Mouse (Mus musculus) hematopoietic stem cell, adult 5-6 weeks (primary cell): ENCODE data around the gene Mbnl1. TPM values are rescaled to one million over a fixed set of nuclear protein-coding genes. Genes with fewer than 3 reads are reported as not detected.

ENCODE experiments used
- ATAC-seq, 2 experiments: fragments of 125-278 bp in 1 of 2; replicated peaks in 1 of 2; 2 replicates each; pipeline ENCODE4 v1.8.0; 2016 to 2017; ENCODE audit warnings: inconsistent platforms in 2 of 2, mild to moderate bottlenecking in 2 of 2, moderate number of reproducible peaks in 2 of 2, low read depth in 1 of 2, moderate TSS enrichment in 1 of 2; ENCODE audit not compliant: low FRiP score in 2 of 2, poor library complexity in 2 of 2, severe bottlenecking in 2 of 2, insufficient read depth in 1 of 2, low TSS enrichment in 1 of 2
- total RNA-seq: library from RNA; stranded (forward); fragments of 172-1452, 232-1000 nt; gene quantifications from 2 replicates; pipeline ENCODE4 v1.2.3, GENCODE M21; 2017

The Mbnl1 gene
- total RNA-seq, 1 experiment from 2014 or later: 750 TPM

- no peak for ATAC-seq
Measured at GRCm38 (mm10) chr3:60574849-60575524, 102.4 kb downstream of the Mbnl1 start.

- 0 out of 4 replicates have a peak, but pooled peaks of 1 of the 2 experiments have one; percentile 4 for ATAC-seq
Measured at GRCm38 (mm10) chr3:60575945-60576344, 103.3 kb downstream of the Mbnl1 start.

DNA sequence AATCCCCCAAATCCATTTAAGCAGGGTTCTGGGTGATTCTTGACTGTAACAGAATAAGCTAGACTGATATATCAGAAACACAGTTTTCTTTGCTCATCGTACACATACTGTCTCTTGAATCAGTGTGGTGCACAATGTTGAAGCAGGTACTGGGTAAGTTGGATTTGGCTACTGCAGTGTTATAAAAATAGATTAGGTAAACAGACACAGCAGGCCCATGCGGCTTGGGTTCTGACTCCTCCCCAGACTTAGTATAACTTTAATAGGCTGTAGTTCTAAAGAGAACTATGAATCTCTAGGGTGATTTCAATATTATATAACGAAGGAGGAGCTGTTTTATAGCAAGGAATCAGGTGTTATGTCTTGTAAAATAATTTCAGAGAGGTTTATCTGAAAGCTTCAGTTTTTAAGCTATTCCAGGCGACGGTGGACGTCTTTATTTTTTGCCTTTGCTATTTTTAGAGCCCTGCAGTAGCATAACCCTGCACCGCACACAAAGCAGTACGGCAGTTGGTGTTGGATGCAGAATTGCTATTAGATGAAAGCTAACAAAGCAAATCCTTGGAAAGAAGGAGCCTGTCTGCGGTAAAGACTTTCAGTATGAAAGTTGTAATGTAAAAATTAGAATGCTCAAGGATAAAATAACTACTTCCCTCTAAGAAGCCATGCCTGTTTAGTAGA lies 103.9 kb downstream of the Mbnl1 start:
- ATAC-seq: no peak

- ATAC-seq: no peak
Measured at GRCm38 (mm10) chr3:60579880-60580279, 107.2 kb downstream of the Mbnl1 start.

DNA sequence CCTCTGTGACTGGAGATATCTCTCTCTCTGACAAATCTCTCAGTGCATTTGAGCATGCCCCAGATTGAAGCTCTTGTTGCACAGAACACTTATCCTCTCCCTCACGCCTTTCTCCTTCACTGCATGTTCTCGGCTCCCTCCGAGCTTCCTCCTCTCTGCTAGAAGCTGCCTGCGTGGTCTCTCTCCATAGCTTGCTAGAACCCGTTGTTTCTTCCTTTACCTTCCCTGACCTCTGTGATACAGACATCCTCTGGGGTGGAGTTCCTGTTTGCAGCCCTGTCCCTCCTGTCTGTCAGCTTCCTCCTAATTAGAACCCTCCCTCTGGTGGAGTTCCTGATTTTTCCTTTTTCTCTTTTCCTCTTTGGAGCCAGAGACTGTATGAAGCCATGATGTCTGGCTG lies 108.1 kb downstream of the Mbnl1 start:
- ATAC-seq: peak; percentile 63 to 72; a peak in 3 of 4 replicates

DNA sequence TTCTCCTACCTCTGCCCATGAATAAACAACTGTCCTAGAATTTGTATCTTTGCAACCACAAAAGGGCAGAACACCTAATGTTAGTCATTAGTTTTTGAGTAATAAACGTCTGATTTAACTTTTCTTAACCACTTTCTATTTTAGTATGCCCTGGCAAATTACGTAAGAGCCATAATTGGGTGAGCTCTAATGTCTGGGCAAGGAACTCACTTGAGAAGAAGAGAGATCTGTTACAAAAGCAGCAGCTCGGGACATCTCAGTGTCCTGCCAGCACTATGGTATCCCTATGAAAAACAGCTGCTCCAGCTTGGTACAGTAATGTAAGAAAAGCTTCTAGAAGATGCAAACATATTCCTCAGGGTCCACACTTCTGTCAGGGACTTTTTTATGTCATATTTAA lies 109.5 kb downstream of the Mbnl1 start:
- no peak for ATAC-seq

- ATAC-seq: no peak
Measured at GRCm38 (mm10) chr3:60582620-60583019, 110.0 kb downstream of the Mbnl1 start.

DNA sequence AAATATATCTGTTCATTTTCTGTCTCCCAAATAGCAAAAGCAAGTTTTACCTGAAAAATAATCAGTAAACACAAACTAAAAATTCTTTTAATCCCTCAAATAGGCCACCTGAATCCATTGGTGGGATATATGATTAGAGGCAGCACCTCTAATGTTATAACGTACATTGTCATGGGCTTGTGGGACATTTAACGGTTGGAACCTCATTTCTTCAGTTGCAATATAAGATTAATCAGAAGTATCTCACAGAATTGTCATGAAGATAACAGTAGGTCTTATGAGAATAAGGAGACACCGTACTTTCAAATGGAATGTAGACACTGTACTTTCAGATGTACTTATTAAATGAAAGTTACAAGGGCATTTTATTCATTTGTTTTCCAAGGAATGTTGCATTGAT lies 112.1 kb downstream of the Mbnl1 start:
- ATAC-seq: no peak

GRCm38 (mm10) chr3:60586046-60586445 lies 113.4 kb downstream of the Mbnl1 start:
- no peak; a peak in 1 of 4 replicates for ATAC-seq

DNA sequence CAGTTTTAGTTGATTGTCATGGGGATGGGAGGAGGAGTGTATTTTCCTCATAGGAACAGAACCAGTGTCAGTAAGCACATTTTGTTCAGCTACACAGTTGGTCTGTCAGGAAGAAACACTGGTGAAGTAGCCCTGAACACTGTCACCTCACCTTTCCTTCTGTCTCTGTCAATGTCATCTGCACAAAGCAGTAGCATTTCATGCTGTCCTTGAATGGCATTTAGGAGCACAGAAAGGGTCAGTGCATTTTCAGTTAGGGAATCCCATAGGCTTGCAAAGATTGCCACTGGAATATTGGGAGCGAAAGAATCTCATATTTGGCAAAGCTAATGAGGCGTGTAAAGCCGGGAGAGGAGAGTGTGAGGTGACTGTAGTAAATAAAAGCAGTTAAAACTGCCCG lies 114.5 kb downstream of the Mbnl1 start:
- ATAC-seq: no peak

DNA sequence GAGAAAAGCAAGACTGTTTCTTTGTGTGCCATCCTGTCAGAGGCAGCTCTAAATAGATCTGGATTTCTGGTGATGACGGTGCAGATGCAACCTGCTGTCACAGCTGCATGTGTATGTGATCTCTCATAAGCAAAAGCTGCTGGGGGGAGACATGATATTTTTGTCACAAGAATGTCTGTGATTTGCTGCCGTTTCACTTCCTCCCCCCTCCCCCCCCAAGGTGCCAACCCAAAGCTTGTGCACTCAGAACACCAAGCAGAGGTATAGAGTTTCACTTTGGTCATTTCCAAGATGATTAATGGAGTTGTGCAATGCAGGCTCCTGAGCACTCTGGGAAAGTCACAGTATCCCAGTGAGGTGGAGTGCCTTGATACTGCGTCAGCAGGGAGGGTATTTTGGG lies 116.7 kb downstream of the Mbnl1 start:
- peak; percentile 19 to 23; a peak in 1 of 4 replicates for ATAC-seq

DNA sequence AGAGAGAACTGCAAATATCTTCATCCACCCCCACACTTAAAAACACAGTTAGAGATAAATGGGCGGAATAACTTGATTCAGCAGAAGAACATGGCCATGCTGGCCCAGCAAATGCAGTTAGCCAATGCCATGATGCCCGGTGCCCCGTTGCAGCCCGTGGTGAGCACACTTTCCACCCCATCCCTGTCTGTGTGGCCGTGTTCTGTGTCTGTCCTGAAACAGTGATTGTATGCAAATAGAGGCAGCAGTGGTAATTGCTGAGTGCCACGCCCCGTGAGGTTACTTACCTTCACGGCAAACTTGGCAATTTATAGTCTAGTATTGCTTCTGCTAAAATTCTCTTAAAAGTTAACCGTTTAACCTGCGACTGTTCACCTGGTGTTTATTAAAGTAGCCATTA lies 123.0 kb downstream of the Mbnl1 start:
- ATAC-seq: no peak

DNA sequence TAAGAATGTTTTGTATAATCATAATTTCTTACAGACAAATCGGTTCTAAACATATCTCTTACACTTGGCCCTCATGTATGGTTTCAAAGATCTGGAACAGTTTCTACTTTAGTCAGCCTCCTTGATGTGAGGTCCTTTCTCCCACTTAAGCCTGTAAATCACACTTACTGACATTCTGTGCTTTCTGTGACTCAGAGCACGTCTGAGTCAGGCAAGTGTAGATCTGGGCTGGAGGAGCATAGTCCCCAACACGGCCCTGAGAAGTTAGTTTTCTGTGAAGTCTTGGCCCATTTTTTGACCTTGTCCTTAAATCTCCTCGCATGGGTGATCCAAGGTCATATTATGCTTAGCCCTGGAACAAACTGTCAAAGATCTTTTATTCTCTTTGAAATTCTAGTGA lies 124.4 kb downstream of the Mbnl1 start:
- no peak for ATAC-seq

DNA sequence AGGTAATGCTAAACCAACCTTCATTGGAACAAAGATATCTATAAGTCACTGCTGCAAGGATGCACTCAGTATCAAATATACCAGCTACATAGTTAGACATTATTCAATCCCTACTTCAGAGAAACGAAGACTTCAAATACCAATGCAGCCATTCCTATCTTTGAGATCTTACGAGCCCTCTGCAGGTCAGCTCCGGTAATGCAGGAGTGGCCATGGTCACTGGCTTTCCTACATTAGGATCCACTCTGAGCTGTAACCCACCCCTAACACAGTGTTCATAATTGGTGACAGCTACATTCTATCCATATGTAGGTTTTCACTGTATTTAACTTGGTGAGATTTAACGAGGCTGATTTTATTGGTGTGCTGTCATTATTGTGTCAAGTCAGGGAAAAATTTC lies 129.1 kb downstream of the Mbnl1 start:
- ATAC-seq: peak; percentile 59 to 68

DNA sequence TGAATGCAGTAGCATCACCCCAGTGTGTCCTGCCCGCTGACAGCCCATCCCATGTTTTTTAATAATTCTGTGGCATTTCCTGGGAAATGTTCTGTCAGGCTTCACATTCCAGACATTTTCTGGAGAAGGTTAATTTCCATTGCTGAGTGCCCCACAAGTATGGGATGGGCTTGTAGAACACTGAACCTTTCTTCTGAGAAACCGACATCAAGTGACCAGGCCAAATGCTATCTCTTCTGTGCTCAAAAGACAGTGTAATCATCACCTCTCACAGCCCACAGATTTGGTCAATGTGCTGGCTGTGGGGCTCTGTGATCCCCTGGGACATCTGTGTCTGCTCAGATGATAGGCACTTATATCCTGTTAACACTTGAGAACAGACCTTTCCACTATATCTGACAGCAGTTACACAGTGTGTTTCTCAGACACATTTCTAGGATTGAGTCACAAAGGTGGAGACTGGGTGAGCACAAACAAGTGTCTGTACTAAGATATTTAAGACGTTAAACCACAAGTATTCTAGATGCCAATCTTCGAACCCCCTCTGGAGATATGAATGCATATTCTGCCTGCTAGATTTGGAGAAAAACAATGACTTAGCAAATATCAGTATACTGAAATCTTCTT lies 130.4 kb downstream of the Mbnl1 start:
- ATAC-seq: peak; percentile 26 to 29; a peak in 3 of 4 replicates

DNA sequence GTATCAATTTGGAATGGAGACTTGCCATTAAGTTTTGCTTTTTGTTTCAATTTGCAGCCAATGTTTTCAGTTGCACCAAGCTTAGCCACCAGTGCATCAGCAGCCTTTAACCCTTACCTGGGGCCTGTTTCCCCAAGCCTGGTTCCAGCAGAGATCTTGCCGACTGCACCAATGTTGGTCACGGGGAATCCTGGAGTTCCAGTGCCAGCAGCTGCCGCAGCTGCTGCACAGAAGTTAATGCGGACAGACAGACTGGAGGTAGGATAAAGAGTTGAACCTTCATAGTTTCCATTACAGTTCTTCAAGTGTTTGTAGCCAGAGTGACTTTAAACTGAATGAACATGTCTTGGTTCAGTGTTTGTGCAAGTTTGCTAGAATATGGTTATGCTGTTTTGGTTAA lies 131.0 kb downstream of the Mbnl1 start:
- ATAC-seq: no peak

GRCm38 (mm10) chr3:60604205-60604604 lies 131.6 kb downstream of the Mbnl1 start:
- ATAC-seq: no peak; a peak in 1 of 4 replicates

GRCm38 (mm10) chr3:60608952-60609403 lies 136.3 kb downstream of the Mbnl1 start:
- ATAC-seq: 0 out of 4 replicates have a peak, but pooled peaks of 1 of the 2 experiments have one; percentile 42
